Mouse (Mus musculus): Measurements from ENCODE around the gene Ddost. TPM values are rescaled to one million over a fixed set of nuclear protein-coding genes. Genes with fewer than 3 reads are reported as not detected.

Gene Ddost
- polyA plus RNA-seq, 1 experiment from 2014 or later = 111 TPM

GRCm38 (mm10) chr4:138353438-138354171 lies 49.1 kb downstream of the Ddost start:
- Histone ChIP-seq H3K27me3 (ENCODE audit: insufficient read depth, low read length) (no peaks in the 10 kb centered on the region), H3K4me2 (ENCODE audit: low read depth, low read length) (no peak overlapping the region), H3K9ac (replicated peaks) (no peak overlapping the region), H3K9me3 (ENCODE audit: low read length) (no peaks in the 10 kb centered on the region), H3K27ac (ENCODE audit: low read depth) (no peak overlapping the region), H3K36me3 (replicated peaks; ENCODE audit: insufficient read depth, low read length) (no peaks in the 10 kb centered on the region), H3K4me1 (ENCODE audit: insufficient read depth) (no peaks in the 10 kb centered on the region), H3K4me3 (ENCODE audit: low read depth, low read length) (no peak overlapping the region)
- TF ChIP-seq CTCF (IDR thresholded peaks at IDR 0.05; ENCODE audit: low read depth) (no peak), EP300 (IDR thresholded peaks at IDR 0.05; ENCODE audit: low read depth) (no peak)
- WGBS (ENCODE audit: insufficient replicate concordance) = 67% methylated on average over 10 of the region's 10 CpGs
- DNase-seq (no peak), ATAC-seq (no peak)

- no peak for ATAC-seq
- TF ChIP-seq EP300 (IDR thresholded peaks at IDR 0.05; ENCODE audit: low read depth) = no peak
- TF ChIP-seq CTCF (IDR thresholded peaks at IDR 0.05; ENCODE audit: low read depth) = no peak
- H3K4me3 ChIP-seq (ENCODE audit: low read depth, low read length) = no peak overlapping the region
- H3K9me3 ChIP-seq (ENCODE audit: low read length) = no peaks in the 10 kb centered on the region
- H3K4me1 ChIP-seq (ENCODE audit: insufficient read depth) = no peaks in the 10 kb centered on the region
- 68% methylated on average over 2 of the region's 2 CpGs for WGBS (ENCODE audit: insufficient replicate concordance)
- H3K27ac ChIP-seq (ENCODE audit: low read depth) = no peak overlapping the region
- no peak for DNase-seq
- H3K9ac ChIP-seq (replicated peaks) = no peak overlapping the region
- H3K27me3 ChIP-seq (ENCODE audit: insufficient read depth, low read length) = no peaks in the 10 kb centered on the region
- H3K36me3 ChIP-seq (replicated peaks; ENCODE audit: insufficient read depth, low read length) = no peaks in the 10 kb centered on the region
- H3K4me2 ChIP-seq (ENCODE audit: low read depth, low read length) = no peak overlapping the region
Observed at GRCm38 (mm10) chr4:138355496-138355895, 51.0 kb downstream of the Ddost start.

- Histone ChIP-seq H3K4me3 (ENCODE audit: low read depth, low read length) (no peak overlapping the region), H3K4me1 (ENCODE audit: insufficient read depth) (no peaks in the 10 kb centered on the region), H3K9ac (replicated peaks) (no peak overlapping the region), H3K27me3 (ENCODE audit: insufficient read depth, low read length) (no peaks in the 10 kb centered on the region), H3K36me3 (replicated peaks; ENCODE audit: insufficient read depth, low read length) (no peaks in the 10 kb centered on the region), H3K9me3 (ENCODE audit: low read length) (no peaks in the 10 kb centered on the region), H3K27ac (ENCODE audit: low read depth) (no peak overlapping the region), H3K4me2 (ENCODE audit: low read depth, low read length) (no peak overlapping the region)
- no peak for DNase-seq
- TF ChIP-seq EP300 (IDR thresholded peaks at IDR 0.05; ENCODE audit: low read depth) (no peak), CTCF (IDR thresholded peaks at IDR 0.05; ENCODE audit: low read depth) (no peak)
- no peak for ATAC-seq
- WGBS (ENCODE audit: insufficient replicate concordance) = 67% methylated on average over 8 of the region's 8 CpGs
Observed at GRCm38 (mm10) chr4:138356141-138356540, 51.6 kb downstream of the Ddost start.

DNA sequence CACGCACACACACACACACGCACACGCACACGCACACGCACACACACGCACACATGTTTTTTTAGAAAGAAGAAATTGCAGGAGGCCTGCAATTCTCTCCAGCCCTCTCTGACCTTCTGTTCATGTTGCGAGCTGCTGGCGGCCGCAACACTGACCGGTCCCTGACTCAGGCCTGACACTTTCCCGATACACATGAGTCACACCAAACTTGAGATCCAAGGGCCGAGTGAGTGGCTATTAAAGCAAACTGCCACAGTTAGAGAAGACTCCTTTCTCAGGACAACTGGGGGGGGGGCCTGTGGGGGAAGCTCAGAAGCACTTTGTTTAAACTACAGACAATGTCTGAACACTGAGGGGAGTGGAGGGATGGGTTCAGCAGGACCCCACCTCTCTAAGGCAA lies 52.0 kb downstream of the Ddost start:
- Histone ChIP-seq H3K27me3 (ENCODE audit: insufficient read depth, low read length) (no peaks in the 10 kb centered on the region), H3K9me3 (ENCODE audit: low read length) (no peaks in the 10 kb centered on the region), H3K4me2 (ENCODE audit: low read depth, low read length) (no peak overlapping the region), H3K4me3 (ENCODE audit: low read depth, low read length) (no peak overlapping the region), H3K9ac (replicated peaks) (no peak overlapping the region), H3K36me3 (replicated peaks; ENCODE audit: insufficient read depth, low read length) (no peaks in the 10 kb centered on the region), H3K27ac (ENCODE audit: low read depth) (no peak overlapping the region), H3K4me1 (ENCODE audit: insufficient read depth) (no peaks in the 10 kb centered on the region)
- ATAC-seq (no peak), DNase-seq (no peak)
- 88% methylated on average over 12 of the region's 12 CpGs for WGBS (ENCODE audit: insufficient replicate concordance)
- TF ChIP-seq CTCF (IDR thresholded peaks at IDR 0.05; ENCODE audit: low read depth) = no peak
- TF ChIP-seq EP300 (IDR thresholded peaks at IDR 0.05; ENCODE audit: low read depth) = no peak

GRCm38 (mm10) chr4:138358176-138358575 lies 53.6 kb downstream of the Ddost start:
- H3K36me3 ChIP-seq (replicated peaks; ENCODE audit: insufficient read depth, low read length) = no peaks in the 10 kb centered on the region
- H3K9me3 ChIP-seq (ENCODE audit: low read length) = no peaks in the 10 kb centered on the region
- H3K9ac ChIP-seq (replicated peaks) = no peak overlapping the region
- 58% methylated on average over 3 of the region's 3 CpGs for WGBS (ENCODE audit: insufficient replicate concordance)
- no peak for TF ChIP-seq CTCF (IDR thresholded peaks at IDR 0.05; ENCODE audit: low read depth)
- no peak overlapping the region for H3K4me2 ChIP-seq (ENCODE audit: low read depth, low read length)
- no peak for DNase-seq
- H3K4me3 ChIP-seq (ENCODE audit: low read depth, low read length) = no peak overlapping the region
- no peak overlapping the region for H3K27ac ChIP-seq (ENCODE audit: low read depth)
- no peaks in the 10 kb centered on the region for H3K4me1 ChIP-seq (ENCODE audit: insufficient read depth)
- no peak for ATAC-seq
- H3K27me3 ChIP-seq (ENCODE audit: insufficient read depth, low read length) = no peaks in the 10 kb centered on the region

GRCm38 (mm10) chr4:138361370-138361821 lies 56.9 kb downstream of the Ddost start:
- ATAC-seq = no peak
- no peak overlapping the region for H3K27ac ChIP-seq (ENCODE audit: low read depth)
- no peaks in the 10 kb centered on the region for H3K36me3 ChIP-seq (replicated peaks; ENCODE audit: insufficient read depth, low read length)
- H3K4me1 ChIP-seq (ENCODE audit: insufficient read depth) = no peaks in the 10 kb centered on the region
- H3K9me3 ChIP-seq (ENCODE audit: low read length) = no peaks in the 10 kb centered on the region
- H3K27me3 ChIP-seq (ENCODE audit: insufficient read depth, low read length) = no peaks in the 10 kb centered on the region
- TF ChIP-seq EP300 (IDR thresholded peaks at IDR 0.05; ENCODE audit: low read depth) (no peak), CTCF (IDR thresholded peaks at IDR 0.05; ENCODE audit: low read depth) (no peak)
- WGBS (ENCODE audit: insufficient replicate concordance) = 43% methylated on average over 11 of the region's 11 CpGs
- no peak overlapping the region for H3K4me2 ChIP-seq (ENCODE audit: low read depth, low read length)
- no peak overlapping the region for H3K4me3 ChIP-seq (ENCODE audit: low read depth, low read length)
- H3K9ac ChIP-seq (replicated peaks) = no peak overlapping the region
- DNase-seq = no peak

Small RNA genes lying within 50 kb of the gene (microRNA-seq; reads per million reads assigned to microRNA genes)
- gene Gm27646 (not detected), gene Mir7019 (2.4 reads per million)

Other genes starting within 250 kb of the Ddost start
- gene Hp1bp3, start 88.4 kb upstream of the Ddost start, polyA plus RNA-seq (2015; fragmentation: Nextera tagmentation; extraction: Ambion mirVana) = 35.1 and 43.6 TPM in 2 replicates
- 0.40 and 0.51 TPM in 2 replicates for gene Sh2d5, start 54.3 kb upstream of the Ddost start, polyA plus RNA-seq (2015; fragmentation: Nextera tagmentation; extraction: Ambion mirVana)
- 0.07 and 0.08 TPM in 2 replicates for gene Kif17, start 54.3 kb upstream of the Ddost start, polyA plus RNA-seq (2015; fragmentation: Nextera tagmentation; extraction: Ambion mirVana)
- gene Pink1, start 21.6 kb downstream of the Ddost start, polyA plus RNA-seq (2015; fragmentation: Nextera tagmentation; extraction: Ambion mirVana) = 52.5 and 69.5 TPM in 2 replicates
- 17.7 and 24.2 TPM in 2 replicates for gene Cda, start 63.3 kb downstream of the Ddost start, polyA plus RNA-seq (2015; fragmentation: Nextera tagmentation; extraction: Ambion mirVana)
- not detected in 2 replicates for gene Fam43b, start 91.8 kb downstream of the Ddost start, polyA plus RNA-seq (2015; fragmentation: Nextera tagmentation; extraction: Ambion mirVana)
- 17.5 and 20.0 TPM in 2 replicates for gene Mul1, start 129.9 kb downstream of the Ddost start, polyA plus RNA-seq (2015; fragmentation: Nextera tagmentation; extraction: Ambion mirVana)
- gene Camk2n1, start 149.6 kb downstream of the Ddost start, polyA plus RNA-seq (2015; fragmentation: Nextera tagmentation; extraction: Ambion mirVana) = 5.5 and 6.1 TPM in 2 replicates

Measured in liver, postnatal 0 days (tissue).